Mouse (Mus musculus) heart, embryonic 14.5 days (tissue): ENCODE data around the gene Gpr107. TPM values are rescaled to one million over a fixed set of nuclear protein-coding genes. Genes with fewer than 3 reads are reported as not detected.
A peak's percentile ranks its signal among the peaks of the same experiment; 100 is the strongest.

Experiments used
- ATAC-seq: fragments of 200-750 bp; cut with Nextera tagmentation; 2 replicates; pipeline ENCODE4 v1.8.0; 2017; ENCODE audit warnings: low read depth, moderate TSS enrichment; ENCODE audit not compliant: insufficient number of reproducible peaks, insufficient read depth, low FRiP score
- H3K27ac ChIP-seq, 2 experiments: fragments of 200-500 bp in 1 of 2; fragments of 300-500 bp in 1 of 2; sonication (generic) in 1 of 2; replicated peaks in 1 of 2; 2 replicates each; pipeline ENCODE4 v1.5.1; 2012 to 2014; ENCODE audit warnings: low read depth in 2 of 2, low read length in 2 of 2, control low read depth in 1 of 2, mild to moderate bottlenecking in 1 of 2, mixed read lengths in 1 of 2; ENCODE audit not compliant: control insufficient read depth in 1 of 2, insufficient read depth in 1 of 2
- H3K27me3 ChIP-seq: fragments of 300-500 bp; sonication (generic); 2 replicates; pipeline ENCODE4 v1.6.1; 2014; ENCODE audit warnings: mild to moderate bottlenecking, low read length, control low read depth; ENCODE audit not compliant: control insufficient read depth, insufficient read depth
- H3K36me3 ChIP-seq: fragments of 300-500 bp; sonication (generic); 2 replicates; pipeline ENCODE4 v1.6.1; 2014; ENCODE audit warnings: mild to moderate bottlenecking, control low read depth, low read length, mixed read lengths; ENCODE audit not compliant: control insufficient read depth, insufficient read depth
- H3K4me1 ChIP-seq, 2 experiments: fragments of 200-500 bp in 1 of 2; fragments of 300-500 bp in 1 of 2; sonication (generic) in 1 of 2; 2 replicates each; pipeline ENCODE4 v1.6.1; 2012 to 2014; ENCODE audit warnings: low read length in 2 of 2, control low read depth in 1 of 2, mixed read lengths in 1 of 2; ENCODE audit not compliant: control insufficient read depth in 2 of 2, insufficient read depth in 2 of 2
- H3K4me2 ChIP-seq: fragments of 300-500 bp; sonication (generic); 2 replicates; pipeline ENCODE4 v1.6.1; 2014; ENCODE audit warnings: mild to moderate bottlenecking, low read length
- H3K4me3 ChIP-seq, 2 experiments: fragments of 200-500 bp in 1 of 2; fragments of 300-500 bp in 1 of 2; sonication (generic) in 1 of 2; 2 replicates each; pipeline ENCODE4 v1.5.1; 2012 to 2014; ENCODE audit warnings: low read length in 2 of 2, mild to moderate bottlenecking in 2 of 2, control low read depth in 1 of 2, low read depth in 1 of 2, moderate library complexity in 1 of 2; ENCODE audit not compliant: control insufficient read depth in 1 of 2, insufficient read depth in 1 of 2
- H3K9ac ChIP-seq: fragments of 300-500 bp; sonication (generic); 2 replicates; pipeline ENCODE4 v1.6.1; 2014; ENCODE audit warnings: mild to moderate bottlenecking, low read length
- H3K9me3 ChIP-seq: fragments of 300-500 bp; sonication (generic); 2 replicates; pipeline ENCODE4 v1.6.1; 2016; ENCODE audit warnings: low read length, control low read depth; ENCODE audit not compliant: control insufficient read depth
- WGBS: fragments of 180-500 bp; shearing (Covaris S2); extraction: QIAGEN DNeasy Blood & Tissue Kit; methylation state at CpG from one replicate; pipeline ENCODE4 v1.1.7; 2014; 5-methylcytosine and 5-hydroxymethylcytosine counted together
- polyA plus RNA-seq: library from polyadenylated mRNA; unstranded; fragments of >200 nt; fragmentation: Nextera tagmentation; extraction: Ambion mirVana; gene quantifications from 2 replicates; pipeline ENCODE4 v1.2.1, GENCODE M21; 2014

Gpr107 gene
- polyA plus RNA-seq, 1 experiment from 2014 or later: 27.3 TPM

GRCm38 (mm10) chr2:31228768-31229311 is 76.7 kb downstream of the Gpr107 start:
- no peak for ATAC-seq
- no peaks in the 10 kb centered on the region for H3K4me1 ChIP-seq
- no peak overlapping the region for H3K4me3 ChIP-seq
- H3K36me3 ChIP-seq: no peaks in the 10 kb centered on the region
- peaks cover 7% of the 10 kb centered on the region; the same call in 1 of the 2 replicates for H3K9me3 ChIP-seq
- no peak overlapping the region for H3K9ac ChIP-seq
- H3K27ac ChIP-seq: no peak overlapping the region
- 52% methylated on average over 1 of the region's 1 CpGs for WGBS
- H3K27me3 ChIP-seq: no peaks in the 10 kb centered on the region
- no peak overlapping the region for H3K4me2 ChIP-seq

GRCm38 (mm10) chr2:31239203-31239696 is 87.1 kb downstream of the Gpr107 start:
- no peak for ATAC-seq

GRCm38 (mm10) chr2:31239833-31240232 is 87.7 kb downstream of the Gpr107 start:
- no peak overlapping the region for H3K9ac ChIP-seq
- no peak overlapping the region for H3K27ac ChIP-seq
- no peak for ATAC-seq
- 79% methylated on average over 6 of the region's 6 CpGs for WGBS
- peak overlapping the region in 1 of 2 experiments; percentile 6; a peak in 1 of 4 replicates for H3K4me3 ChIP-seq
- no peaks in the 10 kb centered on the region for H3K9me3 ChIP-seq
- no peaks in the 10 kb centered on the region for H3K36me3 ChIP-seq
- H3K27me3 ChIP-seq: 0 out of 2 replicates have a peak, but pooled peaks cover 5% of the 10 kb centered on the region
- peaks cover 11 to 16% of the 10 kb centered on the region in 2 experiments for H3K4me1 ChIP-seq
- H3K4me2 ChIP-seq: peak overlapping the region; percentile 54

More at GRCm38 (mm10) chr2:31239203-31239696, 87.1 kb downstream of the Gpr107 start:
- no peak overlapping the region for H3K27ac ChIP-seq
- no peak overlapping the region for H3K9ac ChIP-seq
- peaks cover 6 to 10% of the 10 kb centered on the region in 2 experiments; a peak in 3 of 4 replicates for H3K4me1 ChIP-seq
- peak overlapping the region; percentile 54 for H3K4me2 ChIP-seq
- H3K9me3 ChIP-seq: no peaks in the 10 kb centered on the region
- WGBS: 31% methylated on average over 23 of the region's 23 CpGs
- peak overlapping the region; percentile 6 to 26; a peak in 2 of 4 replicates for H3K4me3 ChIP-seq
- H3K27me3 ChIP-seq: 0 out of 2 replicates have a peak, but pooled peaks cover 5% of the 10 kb centered on the region
- H3K36me3 ChIP-seq: no peaks in the 10 kb centered on the region

- 9% methylated on average over 7 of the region's 7 CpGs for WGBS
- no peak overlapping the region for H3K27ac ChIP-seq
- no peak overlapping the region for H3K4me3 ChIP-seq
- 0 out of 2 replicates have a peak, but pooled peaks cover 5% of the 10 kb centered on the region for H3K27me3 ChIP-seq
- H3K9me3 ChIP-seq: no peaks in the 10 kb centered on the region
- no peak overlapping the region for H3K9ac ChIP-seq
- ATAC-seq: no peak
- no peaks in the 10 kb centered on the region for H3K36me3 ChIP-seq
- H3K4me1 ChIP-seq: peaks cover 16 to 22% of the 10 kb centered on the region in 2 experiments
- H3K4me2 ChIP-seq: no peak overlapping the region
These were observed 89.5 kb downstream of the Gpr107 start for GRCm38 (mm10) chr2:31241639-31242038.

GRCm38 (mm10) chr2:31244216-31244615 is 92.1 kb downstream of the Gpr107 start:
- ATAC-seq: no peak
- Histone ChIP-seq H3K9me3 (no peaks in the 10 kb centered on the region), H3K36me3 (peaks cover 10% of the 10 kb centered on the region), H3K4me3 (no peak overlapping the region), H3K27ac (0 out of 4 replicates have a peak overlapping the region, but pooled peaks of 1 of the 2 experiments have one; percentile 89), H3K27me3 (0 out of 2 replicates have a peak, but pooled peaks cover 5% of the 10 kb centered on the region), H3K9ac (no peak overlapping the region; the same call in 1 of the 2 replicates), H3K4me1 (peaks cover 34 to 47% of the 10 kb centered on the region in 2 experiments), H3K4me2 (no peak overlapping the region)
- WGBS: 63% methylated on average over 8 of the region's 8 CpGs

- Histone ChIP-seq H3K4me1 (peaks cover 37 to 53% of the 10 kb centered on the region in 2 experiments), H3K9me3 (no peaks in the 10 kb centered on the region), H3K27me3 (0 out of 2 replicates have a peak, but pooled peaks cover 5% of the 10 kb centered on the region), H3K4me2 (peak overlapping the region; percentile 80), H3K9ac (peak overlapping the region; percentile 96), H3K4me3 (peak overlapping the region; percentile 69 to 89), H3K27ac (peak overlapping the region; percentile 26 to 89), H3K36me3 (peaks cover 16% of the 10 kb centered on the region)
- ATAC-seq: no peak
- 20% methylated on average over 5 of the region's 5 CpGs for WGBS
These were observed 92.9 kb downstream of the Gpr107 start for GRCm38 (mm10) chr2:31245051-31245450.

- ATAC-seq: peak; percentile 74
- H3K36me3 ChIP-seq: peaks cover 16% of the 10 kb centered on the region
- 0 out of 2 replicates have a peak, but pooled peaks cover 5% of the 10 kb centered on the region for H3K27me3 ChIP-seq
- no peaks in the 10 kb centered on the region for H3K9me3 ChIP-seq
- H3K27ac ChIP-seq: peak within 1 kb of the TSS; percentile 44 to 89
- peaks cover 37 to 59% of the 10 kb centered on the region in 2 experiments for H3K4me1 ChIP-seq
- under 1% methylated on average over 63 of the region's 89 CpGs for WGBS
- peak within 1 kb of the TSS; percentile 96 for H3K9ac ChIP-seq
- peak within 1 kb of the TSS; percentile 80 for H3K4me2 ChIP-seq
- H3K4me3 ChIP-seq: peak within 1 kb of the TSS; percentile 69 to 89
These were observed 93.5 kb downstream of the Gpr107 start, which contains the start of gene Ncs1 for GRCm38 (mm10) chr2:31245491-31246141. Gene Ncs1, plus strand, starts transcription at chr2:31245823.
